Mouse (Mus musculus) kidney, adult 18-20 months (tissue): ENCODE measurements around the gene Cldn2.
A peak's percentile ranks its signal among the peaks of the same experiment; 100 is the strongest.

Experiments used
- DNase-seq: peaks from one replicate; pipeline ENCODE4 v3.0.0; 2021

The Cldn2 gene

GRCm38 (mm10) chrX:139808501-139808900, 7.9 kb downstream of the Cldn2 start:
- peak; percentile 44 for DNase-seq

- DNase-seq: no peak
These were observed 12.1 kb downstream of the Cldn2 start for GRCm38 (mm10) chrX:139812636-139813298.

GRCm38 (mm10) chrX:139813299-139814002, 12.8 kb downstream of the Cldn2 start:
- DNase-seq: no peak

DNA sequence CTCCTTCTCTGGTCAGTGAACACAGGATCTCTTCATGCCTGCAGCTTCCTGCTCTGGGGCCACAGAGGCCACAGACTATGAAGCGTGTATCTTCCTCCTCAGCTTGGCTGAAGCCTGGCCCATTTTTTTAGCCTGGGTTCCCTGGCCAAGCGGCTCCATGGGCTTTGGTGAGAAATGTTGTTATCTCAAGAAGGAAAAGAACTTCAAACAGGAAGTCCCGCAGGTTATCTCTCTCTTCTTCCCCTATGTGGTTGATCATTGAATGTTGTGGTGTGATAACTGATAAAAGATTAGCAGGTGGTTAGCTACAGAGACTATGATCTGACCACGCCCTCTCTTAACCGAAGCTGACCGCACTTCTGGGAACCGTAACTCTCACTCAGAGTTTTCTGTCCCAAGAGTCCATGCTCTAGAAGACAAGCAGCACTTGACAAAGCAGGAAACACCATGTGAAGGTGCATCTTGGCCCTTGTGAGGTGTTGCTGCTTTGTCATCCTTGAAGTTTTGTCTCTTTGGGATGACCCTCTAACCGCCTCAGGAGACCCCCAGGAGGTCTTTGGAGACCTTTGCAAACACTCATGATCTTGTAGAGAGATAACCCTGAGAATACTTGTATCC, 13.5 kb downstream of the Cldn2 start:
- no peak for DNase-seq

- peak; percentile 32 for DNase-seq
These were observed 14.6 kb downstream of the Cldn2 start for GRCm38 (mm10) chrX:139815201-139815600.

DNA sequence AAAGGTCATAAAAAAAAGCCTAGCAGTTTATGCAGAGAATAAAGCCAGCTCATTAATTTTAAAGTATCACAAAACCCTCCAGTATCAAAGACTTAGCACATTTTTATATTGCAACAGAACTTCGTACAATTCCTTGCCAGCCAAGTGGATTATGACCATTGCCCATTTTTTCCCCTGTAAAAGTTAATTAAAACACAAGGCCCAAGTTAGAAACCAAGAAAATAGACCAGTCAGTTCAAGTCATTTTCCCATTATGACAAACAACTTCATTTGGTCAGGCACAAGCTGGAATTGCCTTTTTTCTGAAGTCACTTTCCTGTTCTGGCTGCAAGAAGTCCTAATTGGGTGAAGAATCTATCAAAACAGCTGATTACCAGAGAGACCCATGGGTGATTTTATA, 24.8 kb downstream of the Cldn2 start:
- DNase-seq: no peak

GRCm38 (mm10) chrX:139826926-139827325, 26.3 kb downstream of the Cldn2 start:
- no peak for DNase-seq

GRCm38 (mm10) chrX:139828363-139829092, 27.9 kb downstream of the Cldn2 start:
- no peak for DNase-seq

DNA sequence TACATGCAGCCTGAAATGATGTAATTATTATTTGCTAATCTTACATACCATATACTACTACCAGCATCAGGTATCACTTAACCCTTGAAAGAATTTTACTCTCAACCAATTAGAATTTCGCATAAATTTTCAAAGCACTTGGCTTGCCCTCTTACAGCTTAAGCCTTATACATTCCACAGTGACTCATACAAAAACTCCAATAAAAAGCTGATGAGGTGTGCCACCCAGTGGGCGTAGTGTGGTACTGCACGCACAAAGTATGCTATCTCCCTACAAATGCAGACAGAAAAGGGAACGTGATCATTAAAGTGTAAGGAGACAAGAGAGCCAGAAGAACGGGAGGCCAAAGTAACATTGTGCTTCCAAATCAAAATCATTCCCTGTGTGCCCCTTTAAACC, 31.8 kb downstream of the Cldn2 start:
- peak; percentile 56 for DNase-seq

- no peak for DNase-seq
These were observed 38.4 kb downstream of the Cldn2 start for GRCm38 (mm10) chrX:139839057-139839456.

DNA sequence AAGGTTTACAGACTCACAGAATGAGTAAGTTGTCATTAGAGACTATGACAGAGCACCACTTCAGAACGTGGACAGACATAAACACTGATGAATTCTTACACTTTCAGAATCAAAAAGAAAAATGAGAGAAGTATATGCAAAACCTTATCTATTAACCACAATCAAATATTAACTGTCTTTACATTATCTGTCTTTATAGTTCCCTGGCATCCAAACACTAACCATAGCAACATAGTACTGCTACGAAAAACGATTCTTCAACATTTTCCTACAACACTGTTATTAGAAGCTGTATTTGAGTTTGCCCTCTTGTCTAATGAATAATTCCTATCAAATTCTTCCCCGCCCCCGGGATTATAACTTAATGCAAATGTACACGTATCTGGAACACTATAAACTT, 40.5 kb downstream of the Cldn2 start:
- no peak for DNase-seq

DNA sequence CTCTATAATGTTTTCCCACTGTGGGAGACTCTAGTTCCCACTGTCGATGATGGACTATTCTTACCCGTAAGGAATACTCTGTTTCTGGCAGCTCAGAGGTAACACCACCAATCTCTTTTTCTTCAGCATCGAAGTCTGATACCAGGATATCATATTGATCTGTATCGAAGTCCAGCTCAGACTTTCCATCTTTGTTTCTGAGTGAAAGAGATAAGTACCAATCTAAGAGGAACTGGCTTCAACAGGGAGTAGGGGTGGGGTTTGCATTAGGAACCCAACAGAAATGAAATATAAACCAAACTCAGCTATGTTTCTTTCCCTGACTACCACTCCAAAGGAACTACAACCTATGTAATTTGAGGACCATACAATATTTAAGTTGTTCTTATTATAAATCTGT, 54.2 kb downstream of the Cldn2 start:
- DNase-seq: no peak

- no peak for DNase-seq
These were observed 58.8 kb downstream of the Cldn2 start for GRCm38 (mm10) chrX:139859402-139859801.
